Mouse (Mus musculus) midbrain, postnatal 0 days (tissue): ENCODE results near the gene Tspan9. TPM values are rescaled to one million over a fixed set of nuclear protein-coding genes. Genes with fewer than 3 reads are reported as not detected.

ENCODE experiments used
- ATAC-seq: fragments of 200-750 bp; cut with Nextera tagmentation; 2 replicates; pipeline ENCODE4 v1.8.0; 2017; ENCODE audit warnings: moderate number of reproducible peaks, mild to moderate bottlenecking, moderate TSS enrichment, moderate library complexity; ENCODE audit not compliant: low FRiP score
- DNase-seq: peaks from one replicate; pipeline ENCODE4 v3.0.0-alpha.2; 2015; ENCODE audit warnings: low spot score
- H3K27ac ChIP-seq: fragments of 300-500 bp; sonication (generic); 2 replicates; pipeline ENCODE4 v1.5.1; 2014; ENCODE audit warnings: low read depth, mild to moderate bottlenecking, low read length, mixed read lengths
- H3K27me3 ChIP-seq: fragments of 300-500 bp; sonication (generic); 2 replicates; pipeline ENCODE4 v1.6.1; 2014; ENCODE audit warnings: low read length, control low read depth, mixed read lengths; ENCODE audit not compliant: insufficient read depth
- H3K36me3 ChIP-seq: fragments of 300-500 bp; sonication (generic); 2 replicates; pipeline ENCODE4 v1.6.1; 2014; ENCODE audit warnings: low read length, control low read depth, mixed read lengths; ENCODE audit not compliant: insufficient read depth
- H3K4me1 ChIP-seq: fragments of 300-500 bp; sonication (generic); 2 replicates; pipeline ENCODE4 v1.6.1; 2014; ENCODE audit warnings: mild to moderate bottlenecking, control low read depth, antibody characterized with exemption, low read length, mixed read lengths; ENCODE audit not compliant: insufficient read depth
- H3K4me2 ChIP-seq: fragments of 300-500 bp; sonication (generic); 2 replicates; pipeline ENCODE4 v1.6.1; 2014; ENCODE audit warnings: low read depth, mild to moderate bottlenecking, low read length, mixed read lengths; ENCODE audit not compliant: poor library complexity, severe bottlenecking
- H3K4me3 ChIP-seq: fragments of 300-500 bp; sonication (generic); 2 replicates; pipeline ENCODE4 v1.5.1; 2014; ENCODE audit warnings: low read depth, mild to moderate bottlenecking, low read length, moderate library complexity
- H3K9ac ChIP-seq: fragments of 300-500 bp; sonication (generic); replicated peaks from 2 replicates; pipeline ENCODE4 v1.6.1; 2014; ENCODE audit warnings: mild to moderate bottlenecking, low read length, moderate library complexity, mixed read lengths; ENCODE audit not compliant: poor library complexity, severe bottlenecking
- H3K9me3 ChIP-seq: fragments of 300-500 bp; sonication (generic); 2 replicates; pipeline ENCODE4 v1.6.1; 2016; ENCODE audit warnings: low read length, control low read depth
- CTCF ChIP-seq: IDR thresholded peaks from 2 replicates; pipeline ENCODE4 v1.5.1; 2016; ENCODE audit warnings: antibody characterized with exemption, mild to moderate bottlenecking
- WGBS: fragments of 180-500 bp; shearing (Covaris S2); extraction: QIAGEN DNeasy Blood & Tissue Kit; methylation state at CpG from one replicate; pipeline ENCODE4 v1.1.7; 2014; 5-methylcytosine and 5-hydroxymethylcytosine counted together
- polyA plus RNA-seq: library from polyadenylated mRNA; unstranded; fragments of >200 nt; fragmentation: Nextera tagmentation; extraction: Ambion mirVana; gene quantifications from 2 replicates; pipeline ENCODE4 v1.2.1, GENCODE M21; 2015
- total RNA-seq: library from RNA; depleted of rRNA; stranded (reverse); fragments of >200 nt; gene quantifications from 2 replicates; pipeline ENCODE4 v1.2.3, GENCODE M21; 2014

Gene Tspan9
- total and polyA plus RNA-seq, 2 experiments from 2014 or later: 50.9 to 160 TPM

DNA sequence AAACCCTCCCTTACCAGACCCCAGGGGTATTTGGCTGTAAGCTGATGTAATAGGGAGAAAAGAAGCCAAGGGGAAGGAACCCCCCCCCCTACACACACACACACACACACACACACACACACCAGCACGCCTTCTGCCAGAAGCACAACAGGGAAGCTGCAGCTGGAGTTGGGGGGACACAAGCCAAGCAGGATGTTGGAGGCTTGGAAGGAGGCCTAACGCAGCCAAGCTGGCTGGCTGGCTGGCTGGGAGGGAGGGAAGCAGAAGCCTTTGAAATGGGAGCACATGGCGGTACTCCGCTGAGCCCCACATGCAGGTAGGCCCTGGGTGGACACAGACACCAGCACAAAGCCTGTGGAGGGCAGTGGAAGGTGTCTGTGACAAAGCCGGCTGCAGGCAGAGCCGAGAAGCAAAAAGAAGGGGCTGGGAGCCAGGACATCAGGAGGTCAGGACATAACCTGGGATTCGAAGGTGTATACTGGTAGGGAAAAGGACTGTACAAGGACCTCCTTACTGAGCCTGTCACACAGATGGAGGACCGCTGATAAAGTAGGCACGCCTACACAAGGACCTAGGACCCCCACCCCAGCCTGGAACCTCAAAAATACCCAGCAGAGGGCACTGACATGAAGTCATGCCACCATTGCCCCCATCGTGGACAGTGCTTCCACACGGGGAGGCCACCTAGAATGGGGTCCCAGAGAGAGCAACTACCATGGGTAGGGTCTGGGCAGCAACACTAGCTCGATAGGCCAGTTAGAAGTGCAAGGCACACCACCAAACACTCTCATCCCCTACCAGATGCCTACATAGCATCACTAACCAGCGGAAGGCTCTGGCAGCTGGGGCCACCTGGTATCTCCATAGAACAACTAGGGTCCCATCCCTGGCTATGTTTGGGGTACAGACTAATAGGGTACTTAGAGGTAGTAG, 53.4 kb downstream of the Tspan9 start:
- no peak overlapping the region for H3K9ac ChIP-seq
- no peak for ATAC-seq

DNA sequence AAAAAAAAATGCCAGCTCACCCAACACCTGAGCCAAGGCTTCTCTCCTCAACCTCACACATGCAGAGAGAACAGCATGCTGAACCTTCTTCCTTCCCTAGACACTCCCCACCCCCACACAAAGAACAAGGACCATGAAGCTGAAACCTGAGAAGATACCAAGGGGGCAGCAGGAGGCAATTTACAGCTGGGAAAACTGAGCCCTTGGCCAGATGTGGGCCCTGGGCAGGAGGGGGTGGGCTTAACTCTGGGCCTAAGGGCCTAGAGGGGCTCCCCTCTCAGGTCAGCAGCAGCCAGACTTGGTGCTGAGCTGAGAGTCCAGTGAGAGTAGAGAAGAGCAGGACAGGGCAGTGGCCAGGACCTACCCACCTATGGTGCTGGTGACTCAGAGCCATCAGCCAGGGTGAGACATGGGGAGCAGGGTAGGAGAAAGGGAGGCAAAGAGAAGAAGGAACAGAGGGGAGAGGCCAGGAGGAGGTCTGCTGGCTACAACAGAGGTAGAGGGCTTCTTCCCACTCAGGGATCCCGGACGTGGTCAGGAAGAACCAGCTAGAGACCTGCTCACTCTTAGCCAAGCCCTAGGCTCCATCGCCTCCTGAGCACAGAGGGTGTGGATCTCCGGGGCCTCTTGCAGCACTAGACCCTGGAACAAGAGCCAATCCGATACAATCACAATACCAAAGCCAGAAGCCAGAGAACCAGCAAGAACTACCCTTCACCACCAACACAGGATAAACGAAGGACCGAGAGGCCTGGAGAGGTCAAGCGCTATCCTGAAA, 54.5 kb downstream of the Tspan9 start:
- Histone ChIP-seq H3K27me3 (no peaks in the 10 kb centered on the region), H3K9me3 (no peaks in the 10 kb centered on the region), H3K4me3 (no peak overlapping the region), H3K27ac (no peak overlapping the region), H3K9ac (no peak overlapping the region), H3K36me3 (no peaks in the 10 kb centered on the region), H3K4me1 (peaks cover 5% of the 10 kb centered on the region; the same call in 1 of the 2 replicates), H3K4me2 (no peak overlapping the region)
- 86% methylated on average over 8 of the region's 8 CpGs for WGBS
- no peak for ATAC-seq
- DNase-seq: no peak
- no peak for TF ChIP-seq CTCF

More for the DNA sequence above, 53.4 kb downstream of the Tspan9 start:
- DNase-seq: peak; percentile 72
- TF ChIP-seq CTCF: no peak; the same call in 1 of the 2 replicates
- no peaks in the 10 kb centered on the region for H3K27me3 ChIP-seq
- 71% methylated on average over 13 of the region's 13 CpGs for WGBS
- H3K4me1 ChIP-seq: peaks cover 5% of the 10 kb centered on the region; the same call in 1 of the 2 replicates
- H3K4me3 ChIP-seq: no peak overlapping the region
- no peaks in the 10 kb centered on the region for H3K36me3 ChIP-seq
- no peak overlapping the region for H3K4me2 ChIP-seq
- no peak overlapping the region for H3K27ac ChIP-seq
- H3K9me3 ChIP-seq: no peaks in the 10 kb centered on the region

DNA sequence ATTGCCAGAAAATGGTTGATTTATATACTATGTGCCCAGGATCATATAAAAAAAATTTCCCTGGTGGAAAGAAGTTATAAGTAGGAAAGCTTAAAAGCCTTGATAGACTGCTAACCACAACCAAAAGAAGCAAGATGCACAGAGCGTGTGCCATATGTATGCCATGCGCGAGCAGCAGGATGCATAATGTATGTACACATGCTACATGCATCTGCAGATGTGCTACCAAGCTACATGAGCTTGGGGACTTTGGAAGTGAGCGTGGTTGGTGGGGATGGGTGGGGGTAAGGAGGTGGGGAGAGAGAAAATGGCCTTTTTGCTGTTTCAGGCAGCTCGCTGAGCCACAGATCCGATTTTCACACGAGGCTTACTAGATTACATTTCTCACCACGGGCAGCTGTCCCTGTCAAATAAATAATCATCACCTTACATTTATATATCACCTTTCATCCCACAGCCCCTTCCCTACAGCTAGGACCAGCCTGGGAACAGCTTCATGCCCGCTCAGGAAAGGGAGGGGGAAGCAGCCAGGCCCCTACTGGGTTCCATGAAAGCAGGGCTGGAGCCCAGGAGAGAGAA, 57.8 kb downstream of the Tspan9 start:
- Histone ChIP-seq H3K4me3 (no peak overlapping the region), H3K4me2 (no peak overlapping the region), H3K9ac (no peak overlapping the region), H3K4me1 (peaks cover 2% of the 10 kb centered on the region; the same call in 1 of the 2 replicates), H3K9me3 (no peaks in the 10 kb centered on the region), H3K36me3 (no peaks in the 10 kb centered on the region), H3K27ac (no peak overlapping the region), H3K27me3 (no peaks in the 10 kb centered on the region)
- DNase-seq: no peak
- no peak for TF ChIP-seq CTCF
- 53% methylated on average over 9 of the region's 9 CpGs for WGBS
- ATAC-seq: no peak

DNA sequence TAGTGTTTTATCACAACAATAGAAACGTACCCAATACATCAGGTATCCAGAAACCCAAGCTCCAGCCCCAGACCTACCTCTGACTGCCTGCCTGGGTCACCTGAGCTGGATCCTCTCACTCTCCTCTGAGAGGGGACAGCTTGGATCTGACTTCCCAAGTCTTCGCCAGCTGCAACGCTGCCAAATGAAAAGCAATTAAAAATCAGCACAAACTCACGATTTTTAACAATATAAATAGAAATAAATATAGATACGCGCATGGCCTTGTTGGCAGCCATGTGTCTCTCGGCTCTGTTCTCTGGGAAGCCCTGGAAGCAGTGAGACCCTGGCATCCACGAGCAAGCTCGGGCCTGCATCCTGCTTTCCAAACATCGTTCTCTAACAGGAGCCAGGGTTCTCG, 60.1 kb downstream of the Tspan9 start:
- no peaks in the 10 kb centered on the region for H3K36me3 ChIP-seq
- DNase-seq (no peak), ATAC-seq (no peak)
- no peaks in the 10 kb centered on the region for H3K9me3 ChIP-seq
- 87% methylated on average over 11 of the region's 11 CpGs for WGBS
- no peak overlapping the region for H3K4me2 ChIP-seq
- no peaks in the 10 kb centered on the region for H3K4me1 ChIP-seq
- H3K9ac ChIP-seq: no peak overlapping the region
- H3K4me3 ChIP-seq: no peak overlapping the region
- H3K27ac ChIP-seq: no peak overlapping the region
- H3K27me3 ChIP-seq: no peaks in the 10 kb centered on the region
- TF ChIP-seq CTCF: no peak

DNA sequence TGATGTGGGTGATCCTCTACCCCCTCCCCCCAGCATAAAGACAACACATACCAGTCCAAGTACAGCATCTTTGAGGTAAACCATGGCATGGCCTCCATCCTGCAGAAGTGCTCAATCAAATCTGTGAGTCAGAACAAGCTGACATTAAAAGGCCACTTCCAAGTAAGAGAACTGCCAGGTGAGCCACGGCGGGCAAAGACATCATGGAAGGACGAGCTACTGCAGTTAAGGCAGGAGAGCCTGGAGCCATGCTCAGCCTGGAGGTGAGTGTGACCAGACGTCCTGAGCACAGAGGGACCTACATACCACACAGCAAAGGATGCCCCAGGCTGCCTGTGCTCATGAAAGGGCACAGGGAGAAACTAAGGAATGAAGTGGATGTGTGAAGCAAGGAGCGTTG, 61.6 kb downstream of the Tspan9 start:
- no peak overlapping the region for H3K9ac ChIP-seq
- ATAC-seq: no peak
- WGBS: 88% methylated on average over 5 of the region's 5 CpGs

More for the DNA sequence above, 61.6 kb downstream of the Tspan9 start:
- no peak overlapping the region for H3K27ac ChIP-seq
- H3K27me3 ChIP-seq: no peaks in the 10 kb centered on the region
- H3K4me3 ChIP-seq: no peak overlapping the region
- DNase-seq: no peak
- no peaks in the 10 kb centered on the region for H3K36me3 ChIP-seq
- no peak overlapping the region for H3K4me2 ChIP-seq
- H3K9me3 ChIP-seq: no peaks in the 10 kb centered on the region
- H3K4me1 ChIP-seq: no peaks in the 10 kb centered on the region
- no peak for TF ChIP-seq CTCF
